Mouse (Mus musculus): ENCODE data around the gene Egfr. TPM values are rescaled to one million over a fixed set of nuclear protein-coding genes. Genes with fewer than 3 reads are reported as not detected.

Gene Egfr
- total and polyA plus RNA-seq, 3 experiments: 0.26 TPM; not detected in 2

- dilution Hi-C loops (cut with MboI; ENCODE audit: extremely low pct_ligation_motif_present, extremely low pct_unique_long_range_greater_than_20kb, low sequenced_read_pairs): no loop called here
Measured at GRCm38 (mm10) chr11:16769709-16770303, 17.8 kb downstream of the Egfr start.

GRCm38 (mm10) chr11:16770966-16771365, 19.0 kb downstream of the Egfr start:
- H3K27ac ChIP-seq (ENCODE audit: insufficient read depth, low read depth): no peak overlapping the region
- H3K9me3 ChIP-seq (replicated peaks; ENCODE audit: low read length): no peaks in the 10 kb centered on the region
- no peak overlapping the region for H3K4me2 ChIP-seq (ENCODE audit: insufficient read depth, low read depth, poor library complexity, severe bottlenecking)
- TF ChIP-seq ETS1 (conservative IDR thresholded peaks at IDR 0.05; ENCODE audit: low read depth, low read length) (peak; percentile 49; the same call in 1 of the 2 replicates), PAX5 (IDR thresholded peaks at IDR 0.05; ENCODE audit: low read length) (no peak)
- H3K27me3 ChIP-seq (replicated peaks): no peaks in the 10 kb centered on the region
- in situ Hi-C loops (cut with MboI; ENCODE audit: low pct_ligation_motif_present, low pct_unique_long_range_greater_than_20kb, low sequenced_read_pairs): no loop called here
- no peak overlapping the region for H3K9ac ChIP-seq (ENCODE audit: insufficient read depth, low read depth)
- no peak overlapping the region for H3K4me3 ChIP-seq (replicated peaks in 1 of 3; ENCODE audit: low read depth in 2 of 3, low read length in 2 of 3, poor library complexity in 1 of 3)
- H3K79me2 ChIP-seq (replicated peaks; ENCODE audit: control insufficient read depth, extremely low read depth, insufficient read depth, poor library complexity, severe bottlenecking): no peaks in the 10 kb centered on the region
- no peak for DNase-seq (ENCODE audit: extremely low read depth)
- no peaks in the 10 kb centered on the region for H3K36me3 ChIP-seq (replicated peaks in 1 of 2; ENCODE audit: control insufficient read depth in 1 of 2, insufficient read depth in 1 of 2, low read length in 1 of 2)
- dilution Hi-C loops (cut with MboI; ENCODE audit: extremely low pct_ligation_motif_present, extremely low pct_unique_long_range_greater_than_20kb, low sequenced_read_pairs): no loop called here
- peaks cover 18 to 32% of the 10 kb centered on the region in 2 experiments for H3K4me1 ChIP-seq (ENCODE audit: control insufficient read depth in 1 of 2, insufficient read depth in 2 of 2)

More at GRCm38 (mm10) chr11:16769709-16770303, 17.8 kb downstream of the Egfr start:
- no peak for DNase-seq (ENCODE audit: extremely low read depth)
- in situ Hi-C loops (cut with MboI; ENCODE audit: low pct_ligation_motif_present, low pct_unique_long_range_greater_than_20kb, low sequenced_read_pairs): no loop called here
- H3K4me3 ChIP-seq (replicated peaks in 1 of 3; ENCODE audit: low read depth in 2 of 3, low read length in 2 of 3, poor library complexity in 1 of 3): no peak overlapping the region
- no peaks in the 10 kb centered on the region for H3K27me3 ChIP-seq (replicated peaks)
- H3K4me1 ChIP-seq (ENCODE audit: control insufficient read depth in 1 of 2, insufficient read depth in 2 of 2): peaks cover 13 to 32% of the 10 kb centered on the region in 2 experiments; a peak in 3 of 4 replicates
- H3K9me3 ChIP-seq (replicated peaks; ENCODE audit: low read length): no peaks in the 10 kb centered on the region
- no peak overlapping the region for H3K9ac ChIP-seq (ENCODE audit: insufficient read depth, low read depth)
- H3K4me2 ChIP-seq (ENCODE audit: insufficient read depth, low read depth, poor library complexity, severe bottlenecking): peak overlapping the region; percentile 64
- H3K36me3 ChIP-seq (replicated peaks in 1 of 2; ENCODE audit: control insufficient read depth in 1 of 2, insufficient read depth in 1 of 2, low read length in 1 of 2): no peaks in the 10 kb centered on the region
- no peaks in the 10 kb centered on the region for H3K79me2 ChIP-seq (replicated peaks; ENCODE audit: control insufficient read depth, extremely low read depth, insufficient read depth, poor library complexity, severe bottlenecking)
- H3K27ac ChIP-seq (ENCODE audit: insufficient read depth, low read depth): no peak overlapping the region
- TF ChIP-seq TCF12 (IDR thresholded peaks at IDR 0.05; ENCODE audit: low read depth, low read length) (no peak), CHD1 (IDR thresholded peaks at IDR 0.05; ENCODE audit: low read depth, low read length) (no peak), ELF1 (IDR thresholded peaks at IDR 0.05; ENCODE audit: low read depth, low read length) (no peak), ETS1 (conservative IDR thresholded peaks at IDR 0.05; ENCODE audit: low read depth, low read length) (no peak), RCOR1 (conservative IDR thresholded peaks at IDR 0.05; ENCODE audit: low read depth, low read length) (no peak)

- DNase-seq (ENCODE audit: extremely low read depth): no peak
- Histone ChIP-seq H3K4me3 (replicated peaks in 1 of 3; ENCODE audit: low read depth in 2 of 3, low read length in 2 of 3, poor library complexity in 1 of 3) (no peak overlapping the region), H3K9ac (ENCODE audit: insufficient read depth, low read depth) (no peak overlapping the region), H3K9me3 (replicated peaks; ENCODE audit: low read length) (no peaks in the 10 kb centered on the region), H3K36me3 (replicated peaks in 1 of 2; ENCODE audit: control insufficient read depth in 1 of 2, insufficient read depth in 1 of 2, low read length in 1 of 2) (no peaks in the 10 kb centered on the region), H3K27me3 (replicated peaks) (no peaks in the 10 kb centered on the region), H3K4me1 (ENCODE audit: control insufficient read depth in 1 of 2, insufficient read depth in 2 of 2) (peaks cover 18 to 32% of the 10 kb centered on the region in 2 experiments), H3K79me2 (replicated peaks; ENCODE audit: control insufficient read depth, extremely low read depth, insufficient read depth, poor library complexity, severe bottlenecking) (no peaks in the 10 kb centered on the region), H3K4me2 (ENCODE audit: insufficient read depth, low read depth, poor library complexity, severe bottlenecking) (no peak overlapping the region), H3K27ac (ENCODE audit: insufficient read depth, low read depth) (no peak overlapping the region)
- in situ Hi-C loops (cut with MboI; ENCODE audit: low pct_ligation_motif_present, low pct_unique_long_range_greater_than_20kb, low sequenced_read_pairs): no loop called here
- dilution Hi-C loops (cut with MboI; ENCODE audit: extremely low pct_ligation_motif_present, extremely low pct_unique_long_range_greater_than_20kb, low sequenced_read_pairs): no loop called here
- no peak for TF ChIP-seq E2F4 (IDR thresholded peaks at IDR 0.05; ENCODE audit: insufficient replicate concordance, low read depth, low read length)
- no peak for TF ChIP-seq HCFC1 (IDR thresholded peaks at IDR 0.05; ENCODE audit: low read depth, low read length)
- no peak for TF ChIP-seq ELF1 (IDR thresholded peaks at IDR 0.05; ENCODE audit: low read depth, low read length)
- TF ChIP-seq KAT2A (IDR thresholded peaks at IDR 0.05; ENCODE audit: insufficient replicate concordance, low read length): no peak
- TF ChIP-seq USF1 (IDR thresholded peaks at IDR 0.05; ENCODE audit: low read depth, low read length): no peak
- TF ChIP-seq JUN (IDR thresholded peaks at IDR 0.05; ENCODE audit: insufficient read depth, low read depth, low read length): no peak
- TF ChIP-seq NELFE (IDR thresholded peaks at IDR 0.05; ENCODE audit: low read depth, low read length): no peak
- TF ChIP-seq MYC (IDR thresholded peaks at IDR 0.05; ENCODE audit: low read depth, low read length): no peak
- TF ChIP-seq CTCF (conservative IDR thresholded peaks at IDR 0.05 in 1 of 2, IDR thresholded peaks at IDR 0.05 in 1 of 2; ENCODE audit: low read depth in 2 of 2, low read length in 2 of 2): no peak
- TF ChIP-seq POLR2A (IDR thresholded peaks at IDR 0.05; ENCODE audit: low read depth, low read length): no peak
- no peak for TF ChIP-seq RCOR1 (conservative IDR thresholded peaks at IDR 0.05; ENCODE audit: low read depth, low read length)
- TF ChIP-seq MAX (IDR thresholded peaks at IDR 0.05; ENCODE audit: low read length): no peak
- no peak for TF ChIP-seq ZKSCAN1 (IDR thresholded peaks at IDR 0.05; ENCODE audit: borderline replicate concordance, low read depth, low read length)
- no peak for TF ChIP-seq TBP (conservative IDR thresholded peaks at IDR 0.05; ENCODE audit: low read depth, low read length)
- TF ChIP-seq ZNF384 (IDR thresholded peaks at IDR 0.05; ENCODE audit: low read depth, low read length): no peak
- TF ChIP-seq EP300 (IDR thresholded peaks at IDR 0.05; ENCODE audit: low read length): no peak
Measured at GRCm38 (mm10) chr11:16772717-16773116, 20.7 kb downstream of the Egfr start.

Data from CH12.LX (cell line).